Mouse (Mus musculus) retina, embryonic 14.5 days (tissue): ENCODE measurements around the gene Mthfsl.
"Not testable (repeated sequence)": the region's sequence is repeated elsewhere in the genome, so short reads cannot be mapped to it uniquely, and the experiment has no call there.

Source experiments
- DNase-seq: peaks from one replicate; pipeline ENCODE4 v3.0.0-alpha.2; 2015; ENCODE audit warnings: low spot score

Mthfsl gene

GRCm38 (mm10) chr9:88719989-88720537, at the start of gene Mthfsl:
Gene Mthfsl, minus strand, starts transcription at chr9:88720296.
- peak; percentile 16 for DNase-seq

- not testable (repeated sequence) for DNase-seq
Measured at GRCm38 (mm10) chr9:88769470-88769869, 49.4 kb upstream of the Mthfsl start.

GRCm38 (mm10) chr9:88746687-88747086, 26.6 kb upstream of the Mthfsl start:
- not testable (repeated sequence) for DNase-seq

- not testable (repeated sequence) for DNase-seq
Measured at GRCm38 (mm10) chr9:88746046-88746445, 25.9 kb upstream of the Mthfsl start.

- DNase-seq, result not testable (repeated sequence)
Measured at GRCm38 (mm10) chr9:88735289-88735688, 15.2 kb upstream of the Mthfsl start.

- DNase-seq, result not testable (repeated sequence)
Measured at GRCm38 (mm10) chr9:88733182-88733581, 13.1 kb upstream of the Mthfsl start.

GRCm38 (mm10) chr9:88732334-88732733, 12.2 kb upstream of the Mthfsl start:
- DNase-seq, result not testable (repeated sequence)

GRCm38 (mm10) chr9:88731728-88732127, 11.6 kb upstream of the Mthfsl start, which contains the start of gene Bcl2a1d:
Gene Bcl2a1d, minus strand, starts transcription at chr9:88731914.
- not testable (repeated sequence) for DNase-seq

- not testable (repeated sequence) for DNase-seq
Measured at GRCm38 (mm10) chr9:88728311-88728710, 8.2 kb upstream of the Mthfsl start.

GRCm38 (mm10) chr9:88721628-88722027, 1.5 kb upstream of the Mthfsl start:
- DNase-seq, result not testable (repeated sequence)

GRCm38 (mm10) chr9:88719073-88719921, 799 bp downstream of the Mthfsl start:
- DNase-seq, result peak; percentile 32

GRCm38 (mm10) chr9:88718593-88718992, 1.5 kb downstream of the Mthfsl start:
- DNase-seq, result not testable (repeated sequence)

GRCm38 (mm10) chr9:88718140-88718539, 2.0 kb downstream of the Mthfsl start:
- peak; percentile 19 for DNase-seq

- DNase-seq, result not testable (repeated sequence)
Measured at GRCm38 (mm10) chr9:88714515-88714914, 5.6 kb downstream of the Mthfsl start.

GRCm38 (mm10) chr9:88712164-88712749, 7.8 kb downstream of the Mthfsl start:
- not testable (repeated sequence) for DNase-seq

GRCm38 (mm10) chr9:88710910-88711438, 9.1 kb downstream of the Mthfsl start:
- DNase-seq, result not testable (repeated sequence)

- not testable (repeated sequence) for DNase-seq
Measured at GRCm38 (mm10) chr9:88710439-88710838, 9.7 kb downstream of the Mthfsl start.

- DNase-seq, result not testable (repeated sequence)
Measured at GRCm38 (mm10) chr9:88709794-88710193, 10.3 kb downstream of the Mthfsl start.

GRCm38 (mm10) chr9:88709304-88709703, 10.8 kb downstream of the Mthfsl start:
- DNase-seq, result no peak

GRCm38 (mm10) chr9:88706700-88707099, 13.4 kb downstream of the Mthfsl start:
- DNase-seq, result no peak

GRCm38 (mm10) chr9:88705157-88705556, 14.9 kb downstream of the Mthfsl start:
- DNase-seq, result not testable (repeated sequence)

GRCm38 (mm10) chr9:88698746-88699145, 21.4 kb downstream of the Mthfsl start:
- DNase-seq, result not testable (repeated sequence)
